Mouse (Mus musculus): Measurements from ENCODE around the gene Sec24a. TPM values are rescaled to one million over a fixed set of nuclear protein-coding genes. Genes with fewer than 3 reads are reported as not detected.
"Not testable (repeated sequence)": the region's sequence is repeated elsewhere in the genome, so short reads cannot be mapped to it uniquely, and the experiment has no call there.

Sec24a gene
- polyA plus RNA-seq, 1 experiment from 2014 or later = 11.0 TPM

DNA sequence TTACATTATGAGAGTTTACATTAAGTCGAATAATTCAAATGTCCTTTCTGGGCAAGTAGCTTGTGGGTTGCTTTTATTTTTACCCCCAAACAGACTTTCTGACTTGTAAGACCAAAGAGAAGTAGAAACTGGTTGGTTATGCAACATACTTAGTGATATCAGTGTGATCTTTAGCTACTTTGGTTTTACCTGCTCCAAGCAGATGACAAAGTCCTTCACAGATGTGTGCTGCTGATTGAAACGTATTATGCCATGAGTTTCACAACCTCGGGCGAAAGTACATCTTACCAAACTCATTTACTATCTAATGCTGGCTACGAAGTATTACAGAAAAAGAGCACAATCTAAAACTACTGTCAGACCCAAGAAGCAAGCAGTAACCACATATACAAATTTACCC lies 5.8 kb downstream of the Sec24a start:
- no peaks in the 10 kb centered on the region for H3K9me3 ChIP-seq (replicated peaks)
- H3K36me3 ChIP-seq (ENCODE audit: poor library complexity, severe bottlenecking) = no peaks in the 10 kb centered on the region
- H3K27me3 ChIP-seq = peaks cover 21% of the 10 kb centered on the region
- ATAC-seq = no peak
- H3K4me1 ChIP-seq = peaks cover 21% of the 10 kb centered on the region
- no peak overlapping the region for H3K27ac ChIP-seq
- 92% methylated on average over 5 of the region's 5 CpGs for WGBS
- no peak overlapping the region for H3K9ac ChIP-seq
- H3K4me3 ChIP-seq = no peak overlapping the region
- no peak overlapping the region for H3K4me2 ChIP-seq

DNA sequence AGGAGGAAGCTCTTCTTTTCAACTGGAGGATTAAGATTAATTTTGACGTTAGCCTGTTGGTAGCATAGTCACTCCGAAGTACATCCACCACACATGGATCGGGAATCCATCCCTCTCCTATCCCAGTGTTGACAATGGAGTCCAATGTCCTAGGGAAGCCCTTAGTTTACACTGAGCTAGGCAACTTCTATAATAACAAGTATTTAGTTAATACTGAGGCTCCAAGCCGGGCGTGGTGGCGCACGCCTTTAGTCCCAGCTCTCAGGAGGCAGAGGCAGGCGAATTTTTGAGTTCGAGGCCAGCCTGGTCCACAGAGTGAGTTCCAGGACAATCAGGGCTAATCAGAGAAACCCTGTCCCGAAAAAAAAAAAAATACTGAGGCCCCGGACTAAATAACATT lies 6.4 kb downstream of the Sec24a start:
- peaks cover 21% of the 10 kb centered on the region for H3K27me3 ChIP-seq
- H3K9me3 ChIP-seq (replicated peaks) = no peaks in the 10 kb centered on the region
- H3K9ac ChIP-seq = peak overlapping the region; percentile 93
- peaks cover 21% of the 10 kb centered on the region for H3K4me1 ChIP-seq
- ATAC-seq = 0 out of 2 replicates have a peak, but pooled peaks have one; percentile 9
- H3K36me3 ChIP-seq (ENCODE audit: poor library complexity, severe bottlenecking) = no peaks in the 10 kb centered on the region
- 0 out of 2 replicates have a peak overlapping the region, but pooled peaks have one; percentile 48 for H3K27ac ChIP-seq
- WGBS = 76% methylated on average over 11 of the region's 11 CpGs
- H3K4me3 ChIP-seq = peak overlapping the region; percentile 100
- H3K4me2 ChIP-seq = peak overlapping the region; percentile 94

DNA sequence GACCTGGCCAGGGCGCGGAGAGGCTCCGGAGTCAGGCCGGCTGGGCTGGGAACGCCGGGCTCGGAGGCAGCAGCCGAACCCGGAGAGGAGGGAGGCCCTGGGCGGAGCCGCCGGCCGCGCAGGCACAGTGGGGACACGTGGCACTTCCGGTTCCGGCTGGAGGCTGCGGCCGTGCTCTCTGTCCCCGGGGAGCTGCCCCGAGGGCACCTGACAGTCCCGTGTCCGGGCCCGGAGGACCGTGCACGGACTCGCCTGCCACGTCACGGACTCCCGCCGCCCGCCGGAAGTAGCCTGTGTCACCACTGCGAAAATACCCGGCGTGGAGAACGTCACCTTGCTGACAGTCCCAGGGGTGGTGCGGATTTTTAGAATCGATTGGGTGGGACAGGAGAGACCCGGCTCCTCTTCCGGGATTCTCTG lies 7.1 kb downstream of the Sec24a start:
- no peaks in the 10 kb centered on the region for H3K9me3 ChIP-seq (replicated peaks)
- under 1% methylated on average over 38 of the region's 41 CpGs for WGBS
- peak overlapping the region; percentile 100 for H3K4me3 ChIP-seq
- H3K9ac ChIP-seq = peak overlapping the region; percentile 93
- H3K36me3 ChIP-seq (ENCODE audit: poor library complexity, severe bottlenecking) = no peaks in the 10 kb centered on the region
- peaks cover 14% of the 10 kb centered on the region; the same call in 1 of the 2 replicates for H3K27me3 ChIP-seq
- H3K4me1 ChIP-seq = peaks cover 21% of the 10 kb centered on the region
- peak overlapping the region; percentile 48 for H3K27ac ChIP-seq
- peak overlapping the region; percentile 94 for H3K4me2 ChIP-seq
- ATAC-seq = peak; percentile 99

DNA sequence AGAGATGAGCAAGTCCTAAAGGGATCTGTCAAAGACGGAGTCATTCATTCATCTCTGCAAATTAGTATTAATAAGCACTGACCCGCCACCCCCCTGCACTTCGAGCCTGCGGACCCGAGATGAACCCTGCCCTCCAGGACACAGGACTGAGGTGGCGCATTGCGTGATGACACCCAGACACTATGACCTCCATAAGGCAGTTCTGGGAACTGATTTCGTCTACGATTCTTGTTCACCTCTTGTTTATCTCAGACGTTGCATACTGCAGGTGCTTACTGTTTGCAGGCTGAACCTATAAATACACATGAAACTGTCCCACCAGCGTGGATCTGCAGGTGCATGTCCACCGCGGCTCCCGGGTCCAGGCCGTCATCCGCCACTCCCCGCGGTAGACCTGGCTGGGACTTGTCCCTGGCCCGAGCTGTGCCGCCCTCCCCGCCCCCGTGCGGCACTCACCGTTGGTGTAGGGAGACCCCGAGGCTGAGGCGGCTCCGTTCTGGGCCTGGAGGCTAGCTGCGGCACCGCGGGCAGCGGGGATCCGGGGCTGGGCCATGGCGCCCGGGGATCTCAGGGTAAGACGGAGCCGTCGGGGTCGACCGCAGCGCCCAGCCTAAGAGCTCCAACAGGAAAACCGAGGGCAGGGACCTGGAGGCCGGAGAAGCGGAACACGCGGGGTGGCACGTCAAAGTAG lies 7.7 kb downstream of the Sec24a start:
- ATAC-seq = peak; percentile 83
- WGBS = 1% methylated on average over 46 of the region's 46 CpGs
- Histone ChIP-seq H3K4me2 (peak overlapping the region; percentile 94), H3K27ac (peak overlapping the region; percentile 48; the same call in 1 of the 2 replicates), H3K4me3 (peak overlapping the region; percentile 100), H3K9me3 (replicated peaks) (no peaks in the 10 kb centered on the region), H3K9ac (peak overlapping the region; percentile 93), H3K27me3 (peaks cover 11% of the 10 kb centered on the region; the same call in 1 of the 2 replicates), H3K4me1 (peaks cover 21% of the 10 kb centered on the region), H3K36me3 (ENCODE audit: poor library complexity, severe bottlenecking) (no peaks in the 10 kb centered on the region)

DNA sequence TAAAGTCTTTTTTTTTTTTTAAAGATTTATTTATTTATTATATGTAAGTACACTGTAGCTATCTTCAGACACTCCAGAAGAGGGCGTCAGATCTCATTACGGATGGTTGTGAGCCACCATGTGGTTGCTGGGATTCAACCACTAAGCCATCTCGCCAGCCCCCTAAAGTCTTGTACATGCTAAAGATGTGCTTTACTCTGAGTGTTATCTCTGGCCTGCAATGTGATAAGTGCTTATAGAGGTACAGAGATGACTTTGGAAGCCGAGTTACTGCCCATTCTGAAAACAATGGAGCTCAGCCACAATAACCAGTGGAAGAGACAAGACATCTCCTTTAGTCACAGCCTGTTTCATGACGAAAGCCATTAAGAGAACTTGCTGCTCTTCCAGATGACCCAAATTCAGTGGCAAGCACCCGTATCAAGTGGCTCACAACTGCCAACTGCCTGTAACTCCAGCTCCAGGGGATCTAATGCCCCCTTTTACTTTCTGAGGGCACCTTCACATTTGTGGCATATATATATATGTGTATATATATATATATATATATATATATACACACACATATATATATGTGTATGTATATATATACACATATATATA lies 11.7 kb downstream of the Sec24a start:
- H3K27ac ChIP-seq; ATAC-seq; H3K4me3 ChIP-seq; H3K9me3 ChIP-seq (replicated peaks); H3K27me3 ChIP-seq; H3K9ac ChIP-seq; H3K4me2 ChIP-seq; H3K36me3 ChIP-seq (ENCODE audit: poor library complexity, severe bottlenecking): not testable (repeated sequence)
- WGBS = 81% methylated on average over 6 of the region's 6 CpGs
- H3K4me1 ChIP-seq = peaks cover 17% of the 10 kb centered on the region

DNA sequence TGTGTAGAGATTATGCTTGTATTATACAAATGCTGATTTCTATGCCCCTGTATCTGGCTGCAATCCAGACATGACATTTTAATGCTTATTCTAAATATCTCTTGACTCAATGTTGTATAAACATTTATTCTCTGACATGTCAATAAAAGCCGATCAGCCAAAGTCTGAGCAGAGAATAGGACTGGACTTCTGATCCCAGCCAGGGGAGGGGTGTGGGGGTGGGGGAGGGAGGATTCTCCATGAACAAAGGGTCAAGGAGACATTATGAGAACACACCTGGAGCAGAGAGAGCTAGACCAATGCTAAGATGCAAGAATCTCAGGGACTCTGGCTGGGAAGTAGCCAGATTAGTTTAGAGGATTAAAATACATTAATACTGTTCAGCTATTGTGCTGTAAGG lies 17.3 kb downstream of the Sec24a start:
- 87% methylated on average over 1 of the region's 1 CpGs for WGBS
- Histone ChIP-seq H3K9me3 (replicated peaks) (no peaks in the 10 kb centered on the region), H3K4me2 (no peak overlapping the region), H3K27me3 (no peaks in the 10 kb centered on the region), H3K4me1 (no peaks in the 10 kb centered on the region), H3K36me3 (ENCODE audit: poor library complexity, severe bottlenecking) (peaks cover 28% of the 10 kb centered on the region), H3K4me3 (no peak overlapping the region), H3K27ac (no peak overlapping the region), H3K9ac (no peak overlapping the region)
- no peak for ATAC-seq

DNA sequence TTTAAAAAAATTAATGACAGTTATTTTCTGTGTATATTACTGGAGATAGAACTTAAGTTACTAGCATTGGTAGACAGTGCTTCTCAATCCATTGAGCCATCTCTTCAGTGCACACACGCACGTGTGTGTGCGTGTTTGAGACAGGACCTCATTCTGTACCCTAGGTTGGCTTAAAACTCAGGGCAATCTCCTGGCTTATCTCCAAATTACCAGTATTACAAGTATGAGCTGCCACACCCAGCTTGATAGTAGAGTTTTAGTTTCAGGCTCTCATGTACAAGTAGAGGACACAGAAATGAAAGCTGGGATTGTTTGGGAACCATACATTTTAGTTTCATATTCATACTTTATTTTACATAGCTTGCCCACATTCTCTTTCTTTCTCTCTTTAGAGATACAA lies 22.7 kb downstream of the Sec24a start:
- 95% methylated on average over 3 of the region's 3 CpGs for WGBS
- Histone ChIP-seq H3K36me3 (ENCODE audit: poor library complexity, severe bottlenecking) (peaks cover 36% of the 10 kb centered on the region), H3K27me3 (no peaks in the 10 kb centered on the region), H3K4me2 (no peak overlapping the region), H3K9me3 (replicated peaks) (no peaks in the 10 kb centered on the region), H3K4me1 (no peaks in the 10 kb centered on the region), H3K4me3 (no peak overlapping the region), H3K9ac (no peak overlapping the region), H3K27ac (no peak overlapping the region)
- no peak for ATAC-seq

DNA sequence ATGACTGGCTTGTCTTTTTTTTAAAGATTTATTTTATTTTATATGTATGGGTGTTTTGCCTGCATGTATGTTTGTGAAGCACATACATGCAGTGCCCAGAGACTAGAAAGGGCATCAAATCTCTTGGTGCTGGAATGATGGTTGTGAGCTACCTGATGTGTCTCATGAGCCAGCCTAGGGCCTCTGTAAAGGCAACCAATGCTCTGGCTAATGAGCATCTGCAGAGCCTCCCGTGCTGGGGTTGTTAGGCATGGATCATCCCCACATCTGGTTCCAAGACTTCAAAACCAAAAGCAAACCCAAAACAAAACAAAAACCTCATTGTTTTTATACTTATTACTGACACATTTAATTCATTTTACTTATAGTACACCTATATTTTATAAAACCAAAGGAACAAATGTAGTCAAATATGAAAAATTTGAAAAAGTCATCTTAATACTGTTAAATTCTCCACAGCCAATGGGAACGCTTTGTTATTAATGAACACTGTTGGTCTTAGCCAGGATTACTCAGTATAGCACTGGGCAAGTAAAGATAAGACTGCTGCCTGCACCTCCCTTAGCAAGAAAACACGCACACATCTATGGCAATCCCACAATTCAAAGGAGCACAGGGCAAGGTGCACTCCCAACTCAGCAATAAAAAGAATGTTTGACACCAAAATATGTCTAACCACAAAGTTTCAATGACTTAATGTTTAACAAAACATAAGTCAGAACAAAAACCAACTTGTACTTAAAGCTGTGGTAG lies 24.6 kb downstream of the Sec24a start:
- 90% methylated on average over 3 of the region's 3 CpGs for WGBS
- no peak overlapping the region for H3K4me3 ChIP-seq
- H3K9me3 ChIP-seq (replicated peaks) = no peaks in the 10 kb centered on the region
- no peak overlapping the region for H3K9ac ChIP-seq
- no peak overlapping the region for H3K27ac ChIP-seq
- no peaks in the 10 kb centered on the region for H3K4me1 ChIP-seq
- no peak for ATAC-seq
- peaks cover 36% of the 10 kb centered on the region for H3K36me3 ChIP-seq (ENCODE audit: poor library complexity, severe bottlenecking)
- no peak overlapping the region for H3K4me2 ChIP-seq
- no peaks in the 10 kb centered on the region for H3K27me3 ChIP-seq

DNA sequence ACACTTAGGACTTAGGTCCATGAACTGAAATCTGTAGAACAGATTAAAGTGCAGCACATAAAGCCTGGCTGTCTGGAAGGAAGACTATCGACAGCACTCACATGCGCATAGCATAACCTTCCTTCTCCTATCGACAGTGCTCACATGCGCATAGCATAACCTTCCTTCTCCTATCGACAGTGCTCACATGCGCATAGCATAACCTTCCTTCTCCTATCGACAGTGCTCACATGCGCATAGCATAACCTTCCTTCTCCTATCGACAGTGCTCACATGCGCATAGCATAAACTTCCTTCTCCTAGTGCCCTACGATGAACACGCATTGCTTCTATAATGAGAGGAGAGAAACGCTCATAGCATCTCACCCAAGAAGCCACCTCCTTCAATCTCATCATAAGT lies 29.2 kb downstream of the Sec24a start:
- 97% methylated on average over 13 of the region's 13 CpGs for WGBS
- not testable (repeated sequence) for H3K4me2 ChIP-seq; H3K4me1 ChIP-seq; H3K9ac ChIP-seq; H3K4me3 ChIP-seq; H3K9me3 ChIP-seq (replicated peaks); ATAC-seq; H3K27ac ChIP-seq; H3K27me3 ChIP-seq
- H3K36me3 ChIP-seq (ENCODE audit: poor library complexity, severe bottlenecking) = peaks cover 25% of the 10 kb centered on the region

DNA sequence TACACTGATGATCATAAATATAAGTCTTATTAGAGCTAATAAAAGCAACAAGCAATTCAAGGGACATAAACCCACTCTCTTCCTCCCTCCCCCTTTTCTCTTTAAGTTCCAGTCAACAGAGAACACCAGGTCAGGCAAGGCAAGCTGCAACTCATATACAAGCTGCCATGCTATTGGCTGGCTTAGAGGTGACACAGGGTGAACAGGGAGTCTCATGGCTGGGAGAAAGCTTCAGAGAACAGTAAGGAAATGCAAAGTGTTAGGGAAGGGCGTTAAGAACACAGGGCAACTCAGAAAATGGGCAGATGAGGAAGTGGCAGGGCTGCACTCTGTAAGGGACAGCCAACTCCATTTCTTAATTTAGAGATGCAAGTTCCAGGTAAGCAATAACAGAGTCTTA lies 30.6 kb downstream of the Sec24a start:
- ATAC-seq = no peak
- Histone ChIP-seq H3K36me3 (ENCODE audit: poor library complexity, severe bottlenecking) (peaks cover 25% of the 10 kb centered on the region), H3K9ac (no peak overlapping the region), H3K27ac (no peak overlapping the region), H3K27me3 (no peaks in the 10 kb centered on the region), H3K4me3 (no peak overlapping the region), H3K4me1 (no peaks in the 10 kb centered on the region), H3K4me2 (no peak overlapping the region), H3K9me3 (replicated peaks) (no peaks in the 10 kb centered on the region)
- WGBS = 71% methylated on average over 1 of the region's 1 CpGs

DNA sequence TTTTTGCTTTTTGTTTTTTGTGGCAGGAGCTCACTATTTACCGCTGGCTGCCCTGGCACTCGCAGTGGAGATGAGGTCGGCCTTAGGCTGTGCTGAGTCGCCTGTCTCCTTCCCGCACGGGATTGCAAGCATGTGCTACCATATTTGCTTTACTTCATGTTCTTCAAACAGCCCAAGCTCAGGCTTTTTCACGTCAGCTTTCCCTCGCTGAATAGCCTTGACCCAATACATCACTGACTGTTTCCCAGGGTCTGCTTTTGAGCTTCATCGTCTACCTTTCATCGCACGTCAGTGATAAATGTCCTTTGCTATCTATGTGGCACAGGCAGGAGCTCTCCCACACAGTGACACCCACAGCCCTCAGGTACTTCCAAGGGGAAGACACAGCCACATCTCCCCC lies 42.4 kb downstream of the Sec24a start:
- H3K4me3 ChIP-seq = no peak overlapping the region
- no peak overlapping the region for H3K27ac ChIP-seq
- no peaks in the 10 kb centered on the region for H3K27me3 ChIP-seq
- H3K4me1 ChIP-seq = no peaks in the 10 kb centered on the region
- H3K9ac ChIP-seq = no peak overlapping the region
- peaks cover 81% of the 10 kb centered on the region for H3K36me3 ChIP-seq (ENCODE audit: poor library complexity, severe bottlenecking)
- no peaks in the 10 kb centered on the region for H3K9me3 ChIP-seq (replicated peaks)
- WGBS = 97% methylated on average over 11 of the region's 11 CpGs
- no peak for ATAC-seq
- H3K4me2 ChIP-seq = no peak overlapping the region

DNA sequence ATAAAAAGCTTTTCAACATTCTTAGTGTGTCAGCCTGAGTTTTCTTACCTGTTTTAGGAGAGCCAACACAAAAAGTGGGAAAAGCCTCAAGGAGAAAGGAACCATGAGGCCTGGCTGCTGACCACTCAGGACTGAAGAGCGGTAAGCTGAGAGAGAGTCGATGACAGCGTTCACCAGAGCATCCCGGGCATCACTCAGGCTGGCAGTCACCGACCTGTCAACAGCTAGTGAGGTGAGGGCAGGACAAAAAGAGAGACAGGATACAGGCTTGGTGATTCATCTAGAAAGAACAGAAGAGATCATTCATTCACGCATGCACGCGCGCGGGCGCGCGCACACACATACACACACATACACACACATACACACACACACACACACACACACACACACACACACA lies 56.4 kb downstream of the Sec24a start:
- Histone ChIP-seq H3K4me3 (no peak overlapping the region), H3K27ac (no peak overlapping the region), H3K27me3 (no peaks in the 10 kb centered on the region), H3K9me3 (replicated peaks) (no peaks in the 10 kb centered on the region), H3K9ac (no peak overlapping the region), H3K4me2 (no peak overlapping the region), H3K4me1 (no peaks in the 10 kb centered on the region), H3K36me3 (ENCODE audit: poor library complexity, severe bottlenecking) (peaks cover 73% of the 10 kb centered on the region)
- no peak for ATAC-seq
- WGBS = 95% methylated on average over 12 of the region's 13 CpGs
